Mouse (Mus musculus) heart, adult 18-20 months (tissue): Measurements from ENCODE around the gene Ankrd61. TPM values are rescaled to one million over a fixed set of nuclear protein-coding genes. Genes with fewer than 3 reads are reported as not detected.

Experiments
- DNase-seq, 2 experiments: peaks; one replicate each; pipeline ENCODE4 v3.0.0; 2021 to 2022; ENCODE audit warnings: mixed read lengths in 1 of 2
- long read RNA-seq, 2 experiments: library from polyadenylated mRNA; stranded (forward); transcript quantifications; one replicate each; pipeline ENCODE4 v2.0.0; 2021
- total RNA-seq, 2 experiments: library from RNA; stranded (reverse); gene quantifications; 2 replicates each; pipeline ENCODE4 v1.2.3; 2021

Ankrd61 gene
- total RNA-seq: not detected
- long read RNA-seq, experiment 1: 0 reads
- long read RNA-seq, experiment 2: 0 reads

- DNase-seq: no peak
Measured at GRCm38 (mm10) chr5:143897635-143898330, at the start of gene Ankrd61. TSS of gene Ankrd61 (minus strand) at chr5:143897685.

- DNase-seq: no peak
Measured at GRCm38 (mm10) chr5:143943231-143944125, 46.0 kb upstream of the Ankrd61 start.

- no peak for DNase-seq
Measured at GRCm38 (mm10) chr5:143941588-143941987, 44.1 kb upstream of the Ankrd61 start.

- no peak for DNase-seq
Measured at GRCm38 (mm10) chr5:143936156-143936555, 38.7 kb upstream of the Ankrd61 start.

GRCm38 (mm10) chr5:143933875-143934274 is 36.4 kb upstream of the Ankrd61 start:
- no peak for DNase-seq

- DNase-seq: no peak
Measured at GRCm38 (mm10) chr5:143933414-143933813, 35.9 kb upstream of the Ankrd61 start.

- no peak for DNase-seq
Measured at GRCm38 (mm10) chr5:143932831-143933230, 35.3 kb upstream of the Ankrd61 start, which contains the start of gene Rsph10b. TSS of gene Rsph10b (plus strand) at chr5:143933035.

GRCm38 (mm10) chr5:143931863-143932580 is 34.5 kb upstream of the Ankrd61 start:
- no peak for DNase-seq

GRCm38 (mm10) chr5:143930656-143931055 is 33.2 kb upstream of the Ankrd61 start:
- no peak for DNase-seq

- DNase-seq: no peak
Measured at GRCm38 (mm10) chr5:143929291-143929690, 31.8 kb upstream of the Ankrd61 start.

GRCm38 (mm10) chr5:143927875-143928274 is 30.4 kb upstream of the Ankrd61 start, which contains the start of gene Gm42421:
TSS of gene Gm42421 (plus strand) at chr5:143928175.
- no peak for DNase-seq

GRCm38 (mm10) chr5:143924781-143925452 is 27.4 kb upstream of the Ankrd61 start:
- no peak for DNase-seq

GRCm38 (mm10) chr5:143918120-143918519 is 20.6 kb upstream of the Ankrd61 start:
- no peak for DNase-seq

GRCm38 (mm10) chr5:143917418-143917817 is 19.9 kb upstream of the Ankrd61 start:
- DNase-seq: peak; percentile 59 to 72

GRCm38 (mm10) chr5:143916221-143916620 is 18.7 kb upstream of the Ankrd61 start:
- DNase-seq: no peak

- peak; percentile 97 to 98 for DNase-seq
Measured at GRCm38 (mm10) chr5:143909417-143910400, 12.2 kb upstream of the Ankrd61 start, which contains the start of the genes Aimp2 and Pms2. TSS of gene Aimp2 (minus strand) at chr5:143909847. TSS of gene Pms2 (plus strand) at chr5:143909964.

GRCm38 (mm10) chr5:143908926-143909325 is 11.4 kb upstream of the Ankrd61 start:
- DNase-seq: no peak

- DNase-seq: no peak
Measured at GRCm38 (mm10) chr5:143906429-143906828, 8.9 kb upstream of the Ankrd61 start.

GRCm38 (mm10) chr5:143903813-143904212 is 6.3 kb upstream of the Ankrd61 start:
- no peak for DNase-seq

GRCm38 (mm10) chr5:143902111-143902510 is 4.6 kb upstream of the Ankrd61 start:
- DNase-seq: peak; percentile 55 to 78
